Mouse (Mus musculus) megakaryocyte, adult 5-6 weeks (primary cell): ENCODE data around the gene Sync. TPM values are rescaled to one million over a fixed set of nuclear protein-coding genes. Genes with fewer than 3 reads are reported as not detected.
A peak's percentile ranks its signal among the peaks of the same experiment; 100 is the strongest.

Source experiments
- ATAC-seq: 2 replicates; pipeline ENCODE4 v1.8.0; 2016; ENCODE audit warnings: mild to moderate bottlenecking, inconsistent platforms; ENCODE audit not compliant: poor library complexity, severe bottlenecking
- total RNA-seq, 2 experiments: library from RNA; stranded (forward) in 1 of 2; stranded (reverse) in 1 of 2; fragments of 153-499, 151-499 nt in 1 of 2; fragments of 221-1000, 200-1000 nt in 1 of 2; gene quantifications; 2 replicates each; pipeline versions ENCODE4 v1.2.3 to v1.2.4; 2015 to 2017

Sync gene
- total RNA-seq, 2 experiments from 2014 or later = not detected

- ATAC-seq = no peak
Measured at GRCm38 (mm10) chr4:129303401-129303800, 16.0 kb downstream of the Sync start.

GRCm38 (mm10) chr4:129303816-129304215 is 16.4 kb downstream of the Sync start:
- no peak for ATAC-seq

- ATAC-seq = no peak
Measured at GRCm38 (mm10) chr4:129304306-129304705, 16.9 kb downstream of the Sync start.

GRCm38 (mm10) chr4:129307936-129308335 is 20.5 kb downstream of the Sync start:
- no peak for ATAC-seq

- ATAC-seq = no peak
Measured at GRCm38 (mm10) chr4:129313886-129314285, 26.5 kb downstream of the Sync start.

- ATAC-seq = no peak
Measured at GRCm38 (mm10) chr4:129320876-129321275, 33.5 kb downstream of the Sync start.

- no peak for ATAC-seq
Measured at GRCm38 (mm10) chr4:129322042-129322441, 34.6 kb downstream of the Sync start.

- ATAC-seq = no peak
Measured at GRCm38 (mm10) chr4:129323491-129323890, 36.1 kb downstream of the Sync start.

GRCm38 (mm10) chr4:129324756-129325155 is 37.3 kb downstream of the Sync start:
- ATAC-seq = no peak

GRCm38 (mm10) chr4:129326191-129326590 is 38.8 kb downstream of the Sync start:
- ATAC-seq = no peak

- ATAC-seq = no peak
Measured at GRCm38 (mm10) chr4:129332846-129333245, 45.4 kb downstream of the Sync start.

GRCm38 (mm10) chr4:129334677-129335215 is 47.3 kb downstream of the Sync start:
- no peak for ATAC-seq

GRCm38 (mm10) chr4:129335216-129336074 is 48.0 kb downstream of the Sync start, which contains the start of the genes Rbbp4 and Zbtb8os:
Rbbp4 (minus strand) TSS chr4:129335370.
Zbtb8os (plus strand) TSS chr4:129335695.
- peak; percentile 92 for ATAC-seq

GRCm38 (mm10) chr4:129336291-129336690 is 48.9 kb downstream of the Sync start:
- no peak for ATAC-seq

GRCm38 (mm10) chr4:129339743-129340142 is 52.3 kb downstream of the Sync start:
- no peak for ATAC-seq

GRCm38 (mm10) chr4:129341888-129342287 is 54.5 kb downstream of the Sync start:
- ATAC-seq = no peak

GRCm38 (mm10) chr4:129342705-129343104 is 55.3 kb downstream of the Sync start:
- ATAC-seq = no peak

- ATAC-seq = no peak
Measured at GRCm38 (mm10) chr4:129346481-129347154, 59.2 kb downstream of the Sync start.

GRCm38 (mm10) chr4:129350644-129351043 is 63.2 kb downstream of the Sync start:
- ATAC-seq = peak; percentile 92

GRCm38 (mm10) chr4:129351111-129351510 is 63.7 kb downstream of the Sync start:
- no peak for ATAC-seq

- no peak for ATAC-seq
Measured at GRCm38 (mm10) chr4:129353176-129353575, 65.8 kb downstream of the Sync start.

GRCm38 (mm10) chr4:129354236-129354635 is 66.8 kb downstream of the Sync start:
- ATAC-seq = no peak
